Mouse (Mus musculus): ENCODE data around the gene Vax2. TPM values are rescaled to one million over a fixed set of nuclear protein-coding genes. Genes with fewer than 3 reads are reported as not detected.

Vax2 gene
- polyA plus RNA-seq, 1 experiment from 2014 or later, result not detected

DNA sequence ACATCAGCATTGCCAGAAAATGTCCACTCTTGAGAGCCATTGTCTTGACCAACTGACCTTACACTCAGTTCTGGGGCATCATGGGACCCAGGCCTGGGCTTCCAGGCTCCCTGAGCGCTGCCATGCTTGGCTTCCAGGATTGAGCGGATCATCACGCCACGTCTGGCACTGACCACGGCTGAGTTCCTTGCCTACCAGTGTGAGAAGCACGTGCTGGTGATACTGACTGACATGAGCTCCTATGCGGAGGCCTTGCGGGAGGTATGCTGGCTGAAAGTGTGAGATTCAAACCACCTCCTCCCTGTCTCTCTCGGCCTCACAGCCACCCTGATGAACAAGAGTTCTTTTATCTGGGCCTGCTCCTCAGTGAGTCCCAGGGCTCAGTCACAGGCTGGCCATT is 45.0 kb downstream of the Vax2 start:
- Histone ChIP-seq H3K4me3 (ENCODE audit: low read depth, low read length) (no peak overlapping the region), H3K36me3 (ENCODE audit: insufficient read depth) (no peaks in the 10 kb centered on the region), H3K9me3 (ENCODE audit: low read depth, low read length) (no peaks in the 10 kb centered on the region), H3K27me3 (ENCODE audit: insufficient read depth, low read length) (peaks cover 34% of the 10 kb centered on the region), H3K4me2 (no peak overlapping the region), H3K4me1 (ENCODE audit: insufficient read depth) (no peaks in the 10 kb centered on the region), H3K9ac (no peak overlapping the region), H3K27ac (ENCODE audit: low read depth) (no peak overlapping the region)
- no peak for TF ChIP-seq CTCF (IDR thresholded peaks at IDR 0.05; ENCODE audit: low read depth)
- no peak for DNase-seq
- WGBS, result 54% methylated on average over 9 of the region's 9 CpGs
- ATAC-seq (ENCODE audit: insufficient read depth), result no peak

DNA sequence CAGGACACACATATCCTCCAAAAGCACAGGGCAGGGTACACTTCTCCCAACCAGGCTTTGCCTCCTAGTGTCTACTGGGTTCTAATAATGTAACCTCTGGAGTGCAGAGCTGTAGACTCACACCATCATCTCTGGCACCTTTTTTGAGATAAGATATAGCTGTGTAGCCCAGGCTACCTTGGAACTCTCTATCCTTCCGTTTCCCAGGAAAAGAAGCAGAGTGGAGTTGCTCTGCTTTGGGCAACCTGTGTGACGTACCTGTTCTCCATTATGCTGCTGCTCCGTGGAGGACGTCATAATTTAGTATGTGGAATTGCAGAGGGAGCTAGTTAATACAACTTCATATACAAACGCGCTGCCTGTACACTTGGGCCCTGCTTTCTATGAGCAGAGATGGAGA is 51.3 kb downstream of the Vax2 start, which contains the start of gene Ankrd53:
Ankrd53 (plus strand) TSS at position 301 of the 400 bp plus-strand sequence.
- Histone ChIP-seq H3K4me2 (peak within 1 kb of the TSS; percentile 65), H3K27me3 (ENCODE audit: insufficient read depth, low read length) (peaks cover 57% of the 10 kb centered on the region), H3K9me3 (ENCODE audit: low read depth, low read length) (no peaks in the 10 kb centered on the region), H3K4me1 (ENCODE audit: insufficient read depth) (no peaks in the 10 kb centered on the region; the same call in 1 of the 2 replicates), H3K36me3 (ENCODE audit: insufficient read depth) (no peaks in the 10 kb centered on the region), H3K4me3 (ENCODE audit: low read depth, low read length) (peak within 1 kb of the TSS; percentile 28), H3K9ac (no peak within 1 kb of the TSS; the same call in none of the 2 replicates), H3K27ac (ENCODE audit: low read depth) (no peak within 1 kb of the TSS)
- WGBS, result 22% methylated on average over 6 of the region's 6 CpGs
- no peak for TF ChIP-seq CTCF (IDR thresholded peaks at IDR 0.05; ENCODE audit: low read depth)
- no peak for DNase-seq
- ATAC-seq (ENCODE audit: insufficient read depth), result peak; percentile 7; the same call in 1 of the 2 replicates

- no peak overlapping the region; the same call in none of the 2 replicates for H3K9ac ChIP-seq
- WGBS, result 2% methylated on average over 35 of the region's 35 CpGs
- peak; percentile 56 for DNase-seq
- peak; percentile 75 for ATAC-seq (ENCODE audit: insufficient read depth)
- TF ChIP-seq CTCF (IDR thresholded peaks at IDR 0.05; ENCODE audit: low read depth), result peak; percentile 31
- peak overlapping the region; percentile 65 for H3K4me2 ChIP-seq
- H3K9me3 ChIP-seq (ENCODE audit: low read depth, low read length), result no peaks in the 10 kb centered on the region
- no peaks in the 10 kb centered on the region for H3K36me3 ChIP-seq (ENCODE audit: insufficient read depth)
- peaks cover 51% of the 10 kb centered on the region for H3K27me3 ChIP-seq (ENCODE audit: insufficient read depth, low read length)
- peak overlapping the region; percentile 28 for H3K4me3 ChIP-seq (ENCODE audit: low read depth, low read length)
- H3K27ac ChIP-seq (ENCODE audit: low read depth), result no peak overlapping the region
- no peaks in the 10 kb centered on the region; the same call in 1 of the 2 replicates for H3K4me1 ChIP-seq (ENCODE audit: insufficient read depth)
Observed at GRCm38 (mm10) chr6:83762880-83763431, 51.9 kb downstream of the Vax2 start.

GRCm38 (mm10) chr6:83766982-83767381 is 55.9 kb downstream of the Vax2 start:
- H3K4me2 ChIP-seq, result no peak overlapping the region
- no peak for DNase-seq
- no peak for TF ChIP-seq CTCF (IDR thresholded peaks at IDR 0.05; ENCODE audit: low read depth)
- 81% methylated on average over 3 of the region's 3 CpGs for WGBS
- H3K4me1 ChIP-seq (ENCODE audit: insufficient read depth), result no peaks in the 10 kb centered on the region; the same call in 1 of the 2 replicates
- peaks cover 19% of the 10 kb centered on the region for H3K27me3 ChIP-seq (ENCODE audit: insufficient read depth, low read length)
- ATAC-seq (ENCODE audit: insufficient read depth), result no peak
- no peak overlapping the region for H3K9ac ChIP-seq
- H3K36me3 ChIP-seq (ENCODE audit: insufficient read depth), result peaks cover 32% of the 10 kb centered on the region
- no peak overlapping the region for H3K27ac ChIP-seq (ENCODE audit: low read depth)
- no peak overlapping the region for H3K4me3 ChIP-seq (ENCODE audit: low read depth, low read length)
- H3K9me3 ChIP-seq (ENCODE audit: low read depth, low read length), result no peaks in the 10 kb centered on the region

DNA sequence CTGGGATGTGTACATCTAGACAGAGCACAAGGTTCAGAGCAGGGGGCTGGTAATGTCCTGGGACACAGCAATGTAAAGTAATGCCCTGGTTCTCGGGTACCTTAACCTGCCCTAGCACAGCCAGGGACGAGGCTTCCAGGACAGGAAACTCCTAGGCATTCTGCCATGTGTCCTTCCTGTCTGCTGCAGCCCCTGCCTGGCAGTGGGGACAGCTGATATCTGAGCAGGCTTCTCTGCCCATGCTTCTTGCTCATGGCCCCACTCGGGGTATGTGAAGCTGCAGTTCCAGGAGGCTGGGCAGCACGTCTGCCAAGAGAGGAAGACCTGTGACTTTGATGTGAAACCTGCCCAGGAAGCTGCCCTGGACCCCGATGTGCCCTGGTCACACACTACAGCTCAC is 57.4 kb downstream of the Vax2 start:
- no peak for DNase-seq
- Histone ChIP-seq H3K9me3 (ENCODE audit: low read depth, low read length) (no peaks in the 10 kb centered on the region), H3K4me3 (ENCODE audit: low read depth, low read length) (no peak overlapping the region), H3K27me3 (ENCODE audit: insufficient read depth, low read length) (0 out of 2 replicates have a peak, but pooled peaks cover 4% of the 10 kb centered on the region), H3K27ac (ENCODE audit: low read depth) (no peak overlapping the region), H3K4me1 (ENCODE audit: insufficient read depth) (no peaks in the 10 kb centered on the region), H3K9ac (no peak overlapping the region), H3K36me3 (ENCODE audit: insufficient read depth) (peaks cover 46% of the 10 kb centered on the region), H3K4me2 (no peak overlapping the region)
- no peak for TF ChIP-seq CTCF (IDR thresholded peaks at IDR 0.05; ENCODE audit: low read depth)
- 70% methylated on average over 5 of the region's 5 CpGs for WGBS
- no peak for ATAC-seq (ENCODE audit: insufficient read depth)

GRCm38 (mm10) chr6:83774126-83774525 is 63.1 kb downstream of the Vax2 start:
- DNase-seq (no peak), ATAC-seq (ENCODE audit: insufficient read depth) (no peak)
- no peak for TF ChIP-seq CTCF (IDR thresholded peaks at IDR 0.05; ENCODE audit: low read depth)

GRCm38 (mm10) chr6:83774781-83775563 is 63.9 kb downstream of the Vax2 start:
- peak overlapping the region; percentile 92 for H3K4me3 ChIP-seq (ENCODE audit: low read depth, low read length)
- H3K9ac ChIP-seq, result peak overlapping the region; percentile 95
- H3K9me3 ChIP-seq (ENCODE audit: low read depth, low read length), result no peaks in the 10 kb centered on the region
- under 1% methylated on average over 14 of the region's 14 CpGs for WGBS
- TF ChIP-seq CTCF (IDR thresholded peaks at IDR 0.05; ENCODE audit: low read depth), result no peak
- peaks cover 7% of the 10 kb centered on the region; the same call in 1 of the 2 replicates for H3K4me1 ChIP-seq (ENCODE audit: insufficient read depth)
- peak overlapping the region; percentile 79 for H3K27ac ChIP-seq (ENCODE audit: low read depth)
- peak overlapping the region; percentile 89 for H3K4me2 ChIP-seq
- H3K36me3 ChIP-seq (ENCODE audit: insufficient read depth), result peaks cover 33% of the 10 kb centered on the region
- ATAC-seq (ENCODE audit: insufficient read depth) (peak; percentile 65), DNase-seq (peak; percentile 49)
- H3K27me3 ChIP-seq (ENCODE audit: insufficient read depth, low read length), result no peaks in the 10 kb centered on the region

More at GRCm38 (mm10) chr6:83774126-83774525, 63.1 kb downstream of the Vax2 start:
- H3K9ac ChIP-seq, result peak overlapping the region; percentile 95; the same call in 1 of the 2 replicates
- 51% methylated on average over 8 of the region's 9 CpGs for WGBS
- no peaks in the 10 kb centered on the region for H3K9me3 ChIP-seq (ENCODE audit: low read depth, low read length)
- no peaks in the 10 kb centered on the region for H3K27me3 ChIP-seq (ENCODE audit: insufficient read depth, low read length)
- peak overlapping the region; percentile 89 for H3K4me2 ChIP-seq
- peak overlapping the region; percentile 92; the same call in 1 of the 2 replicates for H3K4me3 ChIP-seq (ENCODE audit: low read depth, low read length)
- peaks cover 7% of the 10 kb centered on the region; the same call in 1 of the 2 replicates for H3K4me1 ChIP-seq (ENCODE audit: insufficient read depth)
- peaks cover 40% of the 10 kb centered on the region for H3K36me3 ChIP-seq (ENCODE audit: insufficient read depth)
- no peak overlapping the region for H3K27ac ChIP-seq (ENCODE audit: low read depth)

Measured in lung, embryonic 14.5 days (tissue).